Comparison of ENCODE assay signal across 14 mouse cellular contexts in the genomic region with DNA sequence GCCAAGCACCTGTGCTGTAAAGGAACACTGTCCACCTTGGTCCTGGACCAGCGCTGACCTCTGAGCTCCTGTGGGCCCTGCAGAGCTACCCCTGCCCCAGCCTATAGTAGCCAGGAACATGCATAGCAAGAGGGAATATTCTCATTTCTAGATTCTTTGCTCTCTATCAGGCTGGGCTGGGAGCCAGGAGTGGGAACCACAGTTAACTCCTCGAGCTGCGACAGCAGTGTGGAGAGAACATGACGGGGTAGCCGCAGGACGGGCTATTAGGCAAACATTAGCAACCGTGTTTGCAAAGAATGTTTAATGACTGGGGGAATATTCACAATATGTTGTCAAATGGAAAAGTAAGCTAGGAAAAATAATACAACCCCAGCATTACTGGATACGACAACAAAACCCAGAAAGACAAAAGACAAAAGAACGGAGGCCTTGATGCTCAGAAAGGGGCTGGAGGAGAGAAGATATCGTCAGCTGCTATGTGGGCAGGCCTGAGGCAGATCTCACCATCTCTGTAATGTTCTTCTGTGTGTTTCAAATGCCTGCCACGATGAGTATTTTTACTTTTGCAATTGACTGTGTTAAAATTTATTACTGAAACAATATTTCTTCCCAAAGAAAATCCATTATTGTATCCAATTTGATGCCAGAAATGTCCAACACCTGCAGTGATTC.
DNase-seq lines count a peak whose midpoint lies in the region; TF ChIP-seq lines count a peak whose summit lies in the region.
"Had no signal": no experiment of that assay in that cellular context is flagged by ENCODE, and none has a peak within 500 bp of the region (broad histone marks: within the 10 kb centered on the region; RNA-seq: fewer than 3 reads in every experiment).

No protein-coding gene starts in this region.

- H3K27ac ChIP-seq in heart, adult 2 months = no peak overlapping the region
- H3K27ac ChIP-seq: limb, embryonic 13.5 days; macrophage; midbrain, embryonic 15.5 days had no signal

- H3K36me3 ChIP-seq in heart, adult 2 months (ENCODE audit: control insufficient read depth, insufficient read depth, low read length) = no peaks in the 10 kb centered on the region
- H3K36me3 ChIP-seq: limb, embryonic 13.5 days; midbrain, embryonic 15.5 days had no signal

- no peak overlapping the region for H3K4me3 ChIP-seq in heart, adult 2 months
- H3K4me3 ChIP-seq: erythroblast, embryonic 14.5 days; limb, embryonic 13.5 days; midbrain, embryonic 15.5 days had no signal

- no peak for TF ChIP-seq EP300 in heart, adult 2 months (IDR thresholded peaks at IDR 0.05; ENCODE audit: insufficient read depth, low read depth, low read length)

- no peak for TF ChIP-seq CTCF in heart, adult 2 months (IDR thresholded peaks at IDR 0.05)

- no peak overlapping the region for H3K9ac ChIP-seq in heart, adult 2 months (ENCODE audit: low read depth, low read length)
- H3K9ac ChIP-seq: limb, embryonic 13.5 days; midbrain, embryonic 15.5 days had no signal

- DNase-seq in left cerebral cortex, adult 18-20 months (ENCODE audit: low spot score in 2 of 2) = peak; percentile 28 to 62
- DNase-seq in left cerebral cortex, postnatal 36 days (ENCODE audit: low spot score in 2 of 2) = no peak
- peak; percentile 55 for DNase-seq in brain, adult 2 months (ENCODE audit: low read depth, low spot score)
- peak; percentile 18 to 26 for DNase-seq in frontal cortex, postnatal 25 days (ENCODE audit: low spot score in 2 of 2)
- DNase-seq in right cerebral cortex, adult 2 months (ENCODE audit: low spot score in 2 of 2) = peak; percentile 49 to 62
- no peak for DNase-seq in heart, adult 2 months
- no peak for DNase-seq in adrenal gland, adult 2 months
- DNase-seq: adrenal gland, postnatal 10 days; heart, adult 18-20 months; heart, postnatal 10 days had no signal

- WGBS in heart, adult 2 months = 86% methylated on average over 11 of the region's 11 CpGs

- no peaks in the 10 kb centered on the region for H3K27me3 ChIP-seq in heart, adult 2 months (ENCODE audit: control insufficient read depth, insufficient read depth, low read length)
- H3K27me3 ChIP-seq: limb, embryonic 13.5 days; midbrain, embryonic 15.5 days had no signal

- H3K79me2 ChIP-seq in heart, adult 2 months (replicated peaks; ENCODE audit: control insufficient read depth, insufficient read depth, low read length) = no peaks in the 10 kb centered on the region

- no peak for TF ChIP-seq POLR2A in heart, adult 2 months (IDR thresholded peaks at IDR 0.05; ENCODE audit: insufficient read depth, low read depth, low read length)

- intact Hi-C loops in left cerebral cortex, postnatal 36 days (cut with DNase I) = no loop called here
- intact Hi-C loops in heart, adult 2 months (cut with DNase I) = no loop called here

- no peaks in the 10 kb centered on the region for H3K4me1 ChIP-seq in heart, adult 2 months (ENCODE audit: control insufficient read depth, insufficient read depth, low read length)

Comparison
In these comparisons a context has a peak if more than half of its experiments do, and no peak if none do; other contexts are left out.
1. DNase-seq: peak in left cerebral cortex, adult 18-20 months (2 of 2), brain, adult 2 months (single experiment), frontal cortex, postnatal 25 days (2 of 2) and right cerebral cortex, adult 2 months (2 of 2); none in left cerebral cortex, postnatal 36 days (0 of 2), heart, adult 2 months (0 of 2) and adrenal gland, adult 2 months (single experiment).